Mouse (Mus musculus): ENCODE data around the gene Pjvk. TPM values are rescaled to one million over a fixed set of nuclear protein-coding genes. Genes with fewer than 3 reads are reported as not detected.
"Not testable (repeated sequence)": the region's sequence is repeated elsewhere in the genome, so short reads cannot be mapped to it uniquely, and the experiment has no call there.

The Pjvk gene
- 0.37 and 0.81 TPM in 2 replicates for total RNA-seq (2015)
- not detected in 2 replicates for total RNA-seq (2017)

DNA sequence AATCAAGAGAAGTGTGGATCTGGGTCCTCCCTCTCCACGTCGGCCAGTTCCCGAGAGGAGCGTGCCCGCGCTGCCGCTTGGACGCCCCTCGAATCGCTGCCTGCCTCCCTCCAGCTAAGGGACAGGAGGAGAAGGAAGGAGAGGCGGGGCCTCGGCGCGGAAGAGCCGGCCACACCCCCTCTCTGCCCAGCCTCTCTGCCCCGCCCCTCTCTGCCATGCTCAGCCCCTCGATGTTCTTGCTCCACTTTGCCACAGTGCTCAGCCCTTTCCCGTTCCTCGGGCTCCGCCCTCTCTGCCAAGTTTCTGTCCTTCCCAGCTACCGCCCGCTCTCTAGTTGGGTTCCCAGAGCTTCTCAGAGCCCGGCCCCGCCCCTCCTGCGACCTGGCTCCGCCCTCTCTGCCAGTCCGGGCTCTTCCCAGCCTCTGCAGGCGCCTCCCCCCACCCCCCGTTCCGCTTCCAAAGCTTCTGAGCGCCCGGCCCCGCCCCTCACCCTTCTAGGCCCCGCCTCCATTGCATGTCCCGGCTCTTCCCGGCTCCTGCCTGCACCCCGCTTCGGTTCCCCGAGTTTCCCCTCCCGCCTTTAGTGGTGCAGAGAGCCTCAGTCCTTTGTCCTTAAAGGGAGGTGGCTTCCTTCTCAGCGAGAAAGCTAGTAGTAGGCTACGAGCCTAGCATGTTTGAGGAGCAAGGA is at the start of gene Pjvk, which contains the start of gene Prkra:
Pjvk (plus strand) TSS at position 594 of the 688 bp plus-strand sequence.
Prkra (minus strand) TSS at position 133 of the 688 bp plus-strand sequence.
- ATAC-seq (replicated peaks; ENCODE audit: poor library complexity), result peak; percentile 85

DNA sequence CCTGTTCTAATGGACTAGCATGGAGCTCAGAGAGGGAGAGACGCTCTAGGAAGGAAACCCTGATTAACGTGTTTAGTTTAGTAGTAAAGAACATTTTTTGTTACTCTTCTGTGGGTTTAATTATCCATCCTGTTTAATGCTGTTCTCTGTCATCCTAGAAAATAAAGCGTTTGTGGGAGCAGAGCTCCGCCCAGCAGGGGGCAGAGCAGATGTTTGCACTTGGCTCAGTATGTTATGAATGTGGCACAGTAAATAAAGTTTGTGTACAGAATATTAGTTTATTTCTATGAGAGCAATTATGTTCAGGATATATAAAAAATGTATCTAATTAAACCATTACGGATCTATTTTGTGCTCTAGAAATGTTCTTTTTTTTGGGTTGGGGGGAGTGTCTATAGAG is 49.1 kb upstream of the Pjvk start:
- ATAC-seq (replicated peaks; ENCODE audit: poor library complexity), result peak; percentile 68

GRCm38 (mm10) chr2:76602256-76602655 is 46.0 kb upstream of the Pjvk start:
- no peak for ATAC-seq (replicated peaks; ENCODE audit: poor library complexity)

DNA sequence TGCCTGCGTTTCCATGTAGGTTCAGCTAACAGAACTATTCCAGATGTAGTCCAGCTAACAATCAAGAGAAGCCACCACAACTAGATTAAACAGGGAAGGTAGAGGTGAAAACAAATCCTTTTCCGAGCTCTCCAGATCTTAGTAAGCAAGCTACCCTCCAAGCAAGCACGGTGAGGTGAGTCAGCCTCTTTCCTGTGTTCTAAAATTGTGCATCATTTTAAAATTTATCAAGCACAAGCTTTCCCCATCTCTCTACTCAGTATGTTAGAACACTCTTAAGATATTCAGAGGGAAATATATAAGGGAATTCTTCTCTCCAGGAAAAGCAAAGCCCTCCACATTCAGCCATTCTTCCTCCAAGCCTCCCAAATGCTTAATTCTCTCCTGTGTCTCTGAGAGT is 41.6 kb upstream of the Pjvk start:
- ATAC-seq (replicated peaks; ENCODE audit: poor library complexity), result no peak

DNA sequence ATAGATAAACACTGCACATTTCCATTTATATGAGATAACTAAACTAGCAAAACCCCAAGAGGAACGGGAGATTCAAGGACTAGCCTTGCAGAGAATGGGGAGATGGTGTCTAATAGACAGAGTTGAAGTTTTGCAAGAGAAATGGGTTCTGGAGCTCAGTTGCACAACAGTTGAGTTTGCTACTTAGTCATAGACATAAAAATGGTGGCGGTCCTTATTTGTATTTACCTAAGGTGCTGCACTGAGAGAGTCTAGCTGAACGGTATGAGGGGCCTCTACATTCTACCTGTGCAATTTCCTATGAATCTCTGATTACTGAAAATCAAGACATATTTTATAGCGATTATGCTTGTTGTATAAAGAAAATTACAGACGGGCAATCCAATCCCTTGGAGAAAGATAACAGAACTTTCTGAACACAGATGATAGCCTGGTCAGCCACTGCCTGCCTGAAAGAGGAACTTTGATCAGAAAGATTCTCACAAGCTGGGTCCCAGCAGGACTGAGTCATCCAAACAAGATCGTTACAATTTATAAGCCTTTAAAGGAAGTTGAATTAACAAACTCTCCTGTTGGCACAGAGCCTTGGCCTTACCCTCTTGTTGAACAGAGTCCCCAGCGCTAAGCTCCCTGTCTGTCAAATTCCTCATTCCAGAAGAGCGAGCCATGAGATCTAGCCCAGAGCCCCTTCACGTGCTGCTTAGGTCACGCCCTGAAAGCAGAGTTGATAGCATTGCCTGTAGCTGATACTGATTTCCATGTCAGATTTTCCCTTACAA is 37.8 kb upstream of the Pjvk start:
- ATAC-seq (replicated peaks; ENCODE audit: poor library complexity), result peak; percentile 86

GRCm38 (mm10) chr2:76611996-76612395 is 36.3 kb upstream of the Pjvk start:
- no peak for ATAC-seq (replicated peaks; ENCODE audit: poor library complexity)

- ATAC-seq (replicated peaks; ENCODE audit: poor library complexity), result peak; percentile 76
Observed at GRCm38 (mm10) chr2:76618078-76618477, 30.2 kb upstream of the Pjvk start.

- peak; percentile 33; the same call in 1 of the 2 replicates for ATAC-seq (replicated peaks; ENCODE audit: poor library complexity)
Observed at GRCm38 (mm10) chr2:76620188-76620587, 28.1 kb upstream of the Pjvk start.

- no peak for ATAC-seq (replicated peaks; ENCODE audit: poor library complexity)
Observed at GRCm38 (mm10) chr2:76621724-76622123, 26.6 kb upstream of the Pjvk start.

- not testable (repeated sequence) for ATAC-seq (replicated peaks; ENCODE audit: poor library complexity)
Observed at GRCm38 (mm10) chr2:76622316-76622715, 26.0 kb upstream of the Pjvk start.

- ATAC-seq (replicated peaks; ENCODE audit: poor library complexity), result peak; percentile 54; the same call in 1 of the 2 replicates
Observed at GRCm38 (mm10) chr2:76630293-76630692, 18.0 kb upstream of the Pjvk start.

- ATAC-seq (replicated peaks; ENCODE audit: poor library complexity), result no peak
Observed at GRCm38 (mm10) chr2:76631600-76631999, 16.7 kb upstream of the Pjvk start.

DNA sequence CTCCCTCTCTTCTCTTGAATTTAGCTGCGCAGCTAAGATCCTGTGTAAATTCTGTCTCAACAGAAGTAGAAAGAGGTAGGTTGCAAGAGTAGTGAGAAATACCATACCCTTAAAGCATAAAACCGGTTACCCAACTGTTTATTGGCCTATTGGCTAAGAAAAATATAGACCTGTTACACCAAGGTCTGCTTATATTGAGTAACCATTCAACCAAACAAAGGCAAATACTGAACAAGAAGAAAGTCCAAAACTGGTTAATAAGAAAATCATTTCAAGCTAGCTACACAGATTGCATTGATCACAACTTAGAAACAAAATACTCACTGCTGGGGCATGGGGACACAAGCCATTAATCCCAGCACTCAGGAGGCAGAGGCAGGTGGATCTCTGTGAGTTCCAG is 8.6 kb upstream of the Pjvk start:
- ATAC-seq (replicated peaks; ENCODE audit: poor library complexity), result no peak

GRCm38 (mm10) chr2:76643801-76644200 is 4.5 kb upstream of the Pjvk start:
- ATAC-seq (replicated peaks; ENCODE audit: poor library complexity), result peak; percentile 17

DNA sequence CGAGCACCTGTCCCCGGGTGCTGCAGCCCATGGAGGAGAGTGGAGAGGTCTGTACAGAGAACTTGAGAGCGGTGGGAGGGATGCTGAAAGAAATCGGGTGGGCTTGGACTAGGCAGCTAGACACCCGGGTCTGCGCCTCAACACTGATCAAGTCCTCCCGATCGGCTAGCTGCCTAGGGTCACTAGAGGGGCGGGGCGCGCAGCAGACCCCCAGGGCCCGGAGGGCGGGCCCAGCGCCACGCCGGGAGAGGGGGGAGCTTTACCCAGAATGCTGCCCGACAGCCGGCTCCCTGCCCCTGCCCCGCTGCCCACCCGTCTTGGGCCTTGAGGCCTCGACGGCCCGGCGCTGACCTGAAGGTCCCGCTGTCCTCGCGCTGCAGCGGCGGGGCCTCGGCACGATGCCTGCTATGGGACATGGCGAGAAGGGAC is 821 bp upstream of the Pjvk start:
- ATAC-seq (replicated peaks; ENCODE audit: poor library complexity), result peak; percentile 1; the same call in 1 of the 2 replicates

GRCm38 (mm10) chr2:76648666-76649141 is 428 bp downstream of the Pjvk start:
- ATAC-seq (replicated peaks; ENCODE audit: poor library complexity), result peak; percentile 10; the same call in 1 of the 2 replicates

DNA sequence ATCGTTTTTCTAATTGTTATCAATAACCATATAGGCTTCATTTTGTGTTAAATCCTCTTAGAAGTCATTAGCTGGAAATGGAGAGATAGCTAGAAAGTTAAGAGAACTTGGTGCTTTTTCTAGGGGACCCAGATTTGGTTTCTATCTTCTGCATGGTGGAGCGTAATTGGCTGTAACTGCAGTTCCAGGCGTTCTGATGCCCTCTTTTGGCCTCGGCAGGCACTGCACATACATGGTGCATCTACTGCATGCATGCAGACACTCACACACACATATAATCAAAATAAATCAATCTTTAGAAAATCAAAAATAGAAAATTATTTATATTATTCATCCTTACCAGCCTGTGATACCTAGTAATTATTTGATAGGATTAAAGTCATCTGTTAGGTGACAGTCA is 4.8 kb downstream of the Pjvk start:
- ATAC-seq (replicated peaks; ENCODE audit: poor library complexity), result no peak

- no peak for ATAC-seq (replicated peaks; ENCODE audit: poor library complexity)
Observed at GRCm38 (mm10) chr2:76654646-76655045, 6.4 kb downstream of the Pjvk start.

DNA sequence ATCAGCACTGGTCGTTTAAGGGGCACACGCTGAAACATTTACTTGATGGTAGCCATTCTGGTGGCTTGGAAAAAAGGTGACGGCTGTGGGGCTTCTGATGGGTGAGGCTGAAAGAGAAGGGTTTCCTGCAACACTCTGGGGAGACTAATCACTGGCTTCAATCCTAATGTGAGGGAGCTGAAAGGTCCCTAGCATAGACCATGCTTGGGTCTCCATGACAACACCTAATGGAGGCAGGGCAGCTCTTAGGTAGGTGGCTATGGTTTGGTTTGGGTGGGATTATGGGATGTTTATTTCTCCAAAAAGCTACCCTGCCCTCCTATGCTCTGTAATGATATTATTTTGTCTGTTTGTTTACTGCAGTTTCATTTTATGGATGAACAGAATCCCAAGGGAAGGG is 7.2 kb downstream of the Pjvk start:
- no peak for ATAC-seq (replicated peaks; ENCODE audit: poor library complexity)

DNA sequence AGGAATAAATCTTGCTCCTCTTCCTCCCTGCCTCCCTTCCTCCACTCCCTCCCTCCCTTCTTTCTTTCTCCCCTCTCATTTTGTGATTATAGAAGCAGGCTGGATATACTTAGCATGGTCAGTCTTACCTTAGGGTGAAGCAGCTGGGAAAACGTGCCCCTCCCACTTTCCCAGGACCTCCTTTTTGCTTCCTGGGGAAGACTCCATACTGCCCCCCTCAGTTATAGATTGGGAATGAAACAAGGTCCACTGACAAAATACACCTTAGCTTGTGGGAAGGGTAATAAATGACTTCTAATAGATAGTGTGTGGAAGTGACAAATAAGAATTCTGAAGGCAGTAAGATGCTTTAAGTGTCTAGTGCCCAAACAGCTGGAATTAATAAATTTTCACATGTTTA is 7.7 kb downstream of the Pjvk start:
- ATAC-seq (replicated peaks; ENCODE audit: poor library complexity), result peak; percentile 75

DNA sequence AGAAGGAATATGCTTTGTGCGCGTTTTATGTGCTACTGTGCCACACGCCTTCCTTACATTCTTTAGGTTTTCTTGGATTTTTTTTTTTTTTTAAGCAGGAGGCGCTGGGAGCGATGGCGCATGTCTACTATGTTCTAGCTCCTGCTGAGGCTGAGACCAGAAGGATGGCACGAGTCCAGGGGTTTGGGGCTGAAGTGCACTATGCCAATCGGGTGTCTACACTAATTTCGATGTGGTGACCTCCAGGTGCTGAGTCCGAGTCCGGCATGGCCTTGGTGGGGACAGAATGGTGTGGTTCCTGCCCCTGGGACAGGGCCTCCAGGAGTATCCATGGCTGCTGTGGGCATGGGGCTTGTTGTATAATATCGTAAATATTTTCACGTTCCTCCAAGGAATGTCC is 10.3 kb downstream of the Pjvk start:
- 0 out of 2 replicates have a peak, but pooled peaks have one; percentile 5 for ATAC-seq (replicated peaks; ENCODE audit: poor library complexity)

GRCm38 (mm10) chr2:76659419-76659818 is 11.1 kb downstream of the Pjvk start:
- no peak for ATAC-seq (replicated peaks; ENCODE audit: poor library complexity)
